Mouse (Mus musculus): ENCODE measurements at regions not wholly inside any gene's neighbourhood (a gene's known extent, or its start where the extent isn't known, plus 50 kb on each side); places are given as distances from the start of the nearest gene placed in this dataset.

- no peak for TF ChIP-seq CTCF (IDR thresholded peaks at IDR 0.05 in 2 of 3, conservative IDR thresholded peaks at IDR 0.05 in 1 of 3; ENCODE audit: control insufficient read depth in 1 of 3, insufficient read depth in 1 of 3, low read depth in 2 of 3, low read length in 3 of 3, poor library complexity in 1 of 3, severe bottlenecking in 1 of 3)
- no peak for TF ChIP-seq POLR2AphosphoS2 (IDR thresholded peaks at IDR 0.05; ENCODE audit: low read length)
- TF ChIP-seq UBTF (IDR thresholded peaks at IDR 0.05; ENCODE audit: borderline replicate concordance, insufficient read depth, low read depth, low read length): no peak
- TF ChIP-seq RAD21 (IDR thresholded peaks at IDR 0.05; ENCODE audit: low read depth, low read length): no peak
- no peak for TF ChIP-seq ZMIZ1 (IDR thresholded peaks at IDR 0.05; ENCODE audit: low read depth, low read length)
- no peak for TF ChIP-seq MAX (IDR thresholded peaks at IDR 0.05; ENCODE audit: low read length)
- no peak for TF ChIP-seq HCFC1 (IDR thresholded peaks at IDR 0.05; ENCODE audit: low read depth, low read length)
- no peak for TF ChIP-seq GATA1 (IDR thresholded peaks at IDR 0.05; ENCODE audit: low read depth, low read length)
- TF ChIP-seq MAFK (IDR thresholded peaks at IDR 0.05; ENCODE audit: borderline replicate concordance, low read depth, low read length): no peak
- no peak for TF ChIP-seq MYB (IDR thresholded peaks at IDR 0.05; ENCODE audit: low read depth, low read length)
Measured at GRCm38 (mm10) chr14:46305267-46305666, 73.9 kb upstream of the Gm15217 start.

All from MEL (cell line).